ENCODE assay signal across 18 mouse cellular contexts in the genomic region with DNA sequence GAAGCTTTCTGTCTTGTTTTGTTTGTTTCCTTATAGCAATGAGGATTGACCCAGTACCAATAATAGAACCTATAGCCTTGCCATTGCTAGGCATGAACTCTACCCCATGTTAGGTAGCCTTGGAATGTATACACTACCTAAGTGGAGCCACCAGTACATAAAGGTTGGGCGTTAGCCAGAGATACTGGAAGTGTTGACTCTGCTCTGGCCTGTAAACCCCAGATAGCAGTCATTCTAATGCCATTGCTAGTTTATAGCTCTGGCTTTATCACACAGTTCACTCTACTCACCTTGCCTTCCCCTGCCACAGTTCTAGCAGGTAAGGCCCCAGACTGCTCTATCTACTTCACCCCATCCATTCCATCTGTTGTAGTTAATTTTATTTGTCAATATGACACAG. TPM values are rescaled to one million over a fixed set of nuclear protein-coding genes. Genes with fewer than 3 reads are reported as not detected.
"Had no signal": no experiment of that assay in that cellular context is flagged by ENCODE, and none has a peak within 500 bp of the region (broad histone marks: within the 10 kb centered on the region; RNA-seq: fewer than 3 reads in every experiment).

No protein-coding gene starts in this region.

- H3K4me2 ChIP-seq: liver, embryonic 15.5 days; lung, embryonic 15.5 days; midbrain, embryonic 12.5 days; neural tube, embryonic 13.5 days; neural tube, embryonic 15.5 days had no signal

- ATAC-seq: liver, postnatal 0 days; midbrain, embryonic 16.5 days had no signal

- H3K27me3 ChIP-seq: liver, embryonic 15.5 days; lung, embryonic 15.5 days; midbrain, embryonic 12.5 days; neural tube, embryonic 13.5 days; neural tube, embryonic 15.5 days had no signal

- H3K9me3 ChIP-seq: liver, embryonic 15.5 days; lung, embryonic 15.5 days; midbrain, embryonic 12.5 days; neural tube, embryonic 13.5 days; neural tube, embryonic 15.5 days had no signal

- H3K4me1 ChIP-seq: liver, embryonic 15.5 days; lung, embryonic 15.5 days; midbrain, embryonic 10.5 days; midbrain, embryonic 12.5 days; neural tube, embryonic 13.5 days; neural tube, embryonic 15.5 days had no signal

- H3K36me3 ChIP-seq: liver, embryonic 15.5 days; lung, embryonic 15.5 days; midbrain, embryonic 10.5 days; midbrain, embryonic 12.5 days; neural tube, embryonic 13.5 days; neural tube, embryonic 15.5 days had no signal

- H3K27ac ChIP-seq: liver, embryonic 15.5 days; lung, embryonic 15.5 days; midbrain, embryonic 10.5 days; midbrain, embryonic 12.5 days; neural tube, embryonic 13.5 days; neural tube, embryonic 15.5 days had no signal

- H3K9ac ChIP-seq: liver, embryonic 15.5 days; liver, postnatal 0 days; lung, embryonic 15.5 days; midbrain, embryonic 12.5 days; neural tube, embryonic 13.5 days; neural tube, embryonic 15.5 days had no signal

- DNase-seq: liver, postnatal 0 days; lung, adult 2 months; lung, postnatal 10 days; lung, postnatal 4 days; midbrain, embryonic 14.5 days; right cerebral cortex, postnatal 14 days; thymus, adult 18-20 months; thymus, postnatal 14 days; thymus, postnatal 36 days had no signal

- H3K4me3 ChIP-seq: liver, embryonic 15.5 days; lung, embryonic 15.5 days; midbrain, embryonic 10.5 days; midbrain, embryonic 12.5 days; myocyte; neural tube, embryonic 13.5 days; neural tube, embryonic 15.5 days had no signal

RNA-seq across cellular contexts. Expression of gene Spaca1, which starts 8.3 kb away (rescaled TPM):
- total RNA-seq: megakaryocyte-erythroid progenitor cell, adult 5-6 weeks had no signal
- polyA plus RNA-seq: myocyte had no signal
